Mouse (Mus musculus) neural tube, embryonic 10.5 days (tissue): Measurements from ENCODE around the gene Pik3r2.

Source experiments
- DNase-seq: peaks from one replicate; pipeline ENCODE4 v3.0.0-alpha.2; 2017; ENCODE audit warnings: low spot score; ENCODE audit errors: extremely low spot score

The Pik3r2 gene

DNA sequence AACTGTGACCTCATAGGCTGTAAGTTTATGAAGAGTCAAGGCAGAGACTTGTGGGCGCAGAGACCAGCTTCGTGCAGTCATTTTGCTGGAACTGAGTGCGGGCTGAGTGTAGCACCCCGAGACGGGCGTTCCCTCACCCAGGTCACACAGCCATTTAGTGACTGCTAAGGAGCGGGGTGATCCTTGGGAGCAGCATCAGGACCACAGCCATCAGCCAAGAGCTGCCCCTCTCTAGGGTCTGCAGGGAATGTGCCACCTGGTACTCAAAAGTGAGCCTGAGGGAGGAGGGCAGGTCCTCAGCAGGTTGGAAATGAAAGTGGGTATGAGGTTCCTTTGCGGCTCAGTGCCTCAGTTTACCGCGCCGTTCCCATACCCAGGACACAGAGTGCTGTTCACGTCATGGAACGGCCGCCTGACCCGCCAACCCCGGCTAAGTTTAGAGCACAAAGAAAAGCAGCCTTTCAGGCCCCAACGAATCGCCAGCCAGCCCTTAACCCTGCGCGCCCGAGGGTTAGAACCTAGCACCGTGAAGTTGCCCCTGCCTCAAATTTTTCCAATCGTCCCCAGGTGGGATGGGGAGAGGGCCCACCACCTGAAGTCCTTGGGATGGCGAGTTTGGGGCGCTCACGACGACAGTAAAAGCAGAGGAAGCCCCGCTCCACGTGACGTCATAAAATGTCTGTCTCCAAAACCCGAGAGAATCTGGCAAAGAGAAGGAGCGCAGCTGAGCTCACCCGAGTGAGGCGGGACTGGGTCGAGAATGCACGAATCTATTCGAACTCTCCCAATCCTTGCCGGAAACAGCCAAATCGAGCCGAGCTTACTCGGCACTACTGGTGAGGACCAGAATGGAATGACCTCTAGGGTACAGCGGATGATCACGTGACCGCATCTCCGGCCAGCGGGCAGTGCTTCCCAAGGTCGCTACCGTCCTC is 32.6 kb downstream of the Pik3r2 start:
- DNase-seq = peak; percentile 67

- no peak for DNase-seq
Observed at GRCm38 (mm10) chr8:70742981-70743655, 33.4 kb downstream of the Pik3r2 start.

GRCm38 (mm10) chr8:70742176-70742575 is 34.3 kb downstream of the Pik3r2 start:
- DNase-seq = no peak

GRCm38 (mm10) chr8:70741661-70742060 is 34.9 kb downstream of the Pik3r2 start:
- no peak for DNase-seq

- no peak for DNase-seq
Observed at GRCm38 (mm10) chr8:70738211-70738610, 38.3 kb downstream of the Pik3r2 start.

DNA sequence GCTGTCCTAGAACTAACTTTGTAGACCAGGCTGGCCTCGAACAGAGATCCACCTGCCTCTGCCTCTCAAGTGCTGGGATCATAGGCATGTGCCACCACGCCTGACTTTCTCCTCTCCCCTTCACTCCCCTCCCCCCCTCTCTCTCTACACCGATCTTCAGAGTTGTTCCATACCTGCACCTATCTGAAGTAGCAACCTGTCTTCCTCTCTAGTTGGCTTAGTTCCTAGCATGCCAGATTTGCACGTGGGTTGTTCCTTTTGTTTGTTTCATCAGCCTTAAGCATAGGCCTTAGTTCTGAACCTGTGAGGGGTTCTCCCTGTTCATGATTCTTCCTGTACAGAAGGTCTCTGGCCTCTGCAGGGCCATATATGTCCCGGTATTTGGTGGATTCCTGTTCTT is 38.8 kb downstream of the Pik3r2 start:
- DNase-seq = no peak

DNA sequence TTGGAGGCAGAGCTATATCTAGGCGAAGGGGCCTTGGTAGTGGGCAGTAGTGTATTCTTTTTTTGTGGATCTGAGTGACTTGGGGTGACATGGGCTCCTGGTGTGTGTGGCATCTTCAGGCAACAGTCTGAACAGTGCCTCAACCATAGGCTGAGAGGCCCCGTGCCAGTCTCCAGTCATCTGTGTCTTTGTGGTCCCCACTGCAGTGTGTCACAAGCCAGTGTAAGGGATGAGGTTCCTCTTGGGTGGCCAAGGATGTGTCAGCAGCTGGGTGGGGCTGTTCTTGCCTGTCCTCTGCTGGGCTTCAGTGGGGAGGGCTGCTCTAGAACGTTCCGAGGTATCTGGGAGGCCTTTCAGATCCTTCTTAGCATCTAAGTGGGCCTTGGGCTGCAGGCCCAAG is 45.6 kb downstream of the Pik3r2 start:
- no peak for DNase-seq

DNA sequence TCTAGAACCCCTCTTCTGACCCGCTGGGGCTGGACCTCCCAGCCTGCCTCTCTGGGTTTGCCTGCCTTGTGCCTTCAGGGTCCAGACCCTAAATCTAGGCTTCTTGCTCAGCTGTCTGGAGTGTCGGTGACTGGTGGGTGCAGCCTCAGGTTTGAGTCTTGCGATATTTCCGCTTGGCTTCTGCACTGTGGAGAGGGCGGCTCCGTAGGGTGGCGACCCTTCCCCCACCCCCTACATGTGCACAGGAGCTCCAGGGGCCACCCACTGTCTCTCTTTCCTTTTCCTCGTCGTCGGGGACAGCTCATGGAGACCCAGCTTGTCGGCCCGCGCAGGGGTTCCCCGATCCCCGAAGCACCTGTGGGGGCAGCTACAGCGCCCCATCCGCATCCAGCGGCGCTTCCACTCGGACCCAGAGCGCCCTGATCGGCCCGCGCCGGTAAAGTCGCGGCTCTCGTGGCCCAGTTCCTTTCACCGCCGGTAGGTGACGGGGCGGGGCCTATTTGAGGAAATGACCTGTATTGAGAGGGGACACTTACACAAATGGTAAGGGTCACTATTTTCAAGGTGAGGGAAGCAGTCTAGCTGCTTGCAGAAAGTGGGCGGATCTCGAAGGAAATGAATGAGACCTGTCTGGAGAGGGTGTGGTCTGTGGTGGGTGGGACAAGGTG is 46.6 kb downstream of the Pik3r2 start:
- no peak for DNase-seq

GRCm38 (mm10) chr8:70726721-70727120 is 49.8 kb downstream of the Pik3r2 start:
- no peak for DNase-seq

- DNase-seq = no peak
Observed at GRCm38 (mm10) chr8:70725792-70726447, 50.6 kb downstream of the Pik3r2 start.

DNA sequence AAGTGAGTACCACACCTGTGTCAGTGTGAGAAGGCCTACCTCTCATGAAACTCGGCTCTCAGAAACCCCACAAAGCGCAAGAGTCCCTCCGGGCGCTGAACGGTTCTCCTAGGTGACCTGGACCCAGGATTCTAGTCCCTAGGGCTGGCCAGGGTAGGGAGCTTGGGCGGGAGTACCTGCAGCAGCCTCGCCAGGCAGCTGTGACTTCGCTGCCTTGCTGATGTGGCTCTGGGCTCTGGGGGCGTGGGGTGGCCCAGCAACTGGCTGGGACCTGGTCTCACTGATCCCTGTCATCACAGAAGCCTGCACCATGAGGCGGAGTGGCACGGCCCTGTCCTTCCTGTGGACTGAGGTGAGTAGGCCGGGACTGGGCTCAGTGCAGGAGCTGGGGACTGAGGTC is 52.3 kb downstream of the Pik3r2 start:
- DNase-seq = no peak

GRCm38 (mm10) chr8:70723486-70724210 is 52.9 kb downstream of the Pik3r2 start, which contains the start of gene Pde4c:
TSS of gene Pde4c (plus strand) at chr8:70723720.
- DNase-seq = no peak

GRCm38 (mm10) chr8:70721601-70722000 is 54.9 kb downstream of the Pik3r2 start:
- DNase-seq = no peak

GRCm38 (mm10) chr8:70720739-70721138 is 55.8 kb downstream of the Pik3r2 start:
- peak; percentile 85 for DNase-seq

- no peak for DNase-seq
Observed at GRCm38 (mm10) chr8:70719796-70720270, 56.7 kb downstream of the Pik3r2 start.

DNA sequence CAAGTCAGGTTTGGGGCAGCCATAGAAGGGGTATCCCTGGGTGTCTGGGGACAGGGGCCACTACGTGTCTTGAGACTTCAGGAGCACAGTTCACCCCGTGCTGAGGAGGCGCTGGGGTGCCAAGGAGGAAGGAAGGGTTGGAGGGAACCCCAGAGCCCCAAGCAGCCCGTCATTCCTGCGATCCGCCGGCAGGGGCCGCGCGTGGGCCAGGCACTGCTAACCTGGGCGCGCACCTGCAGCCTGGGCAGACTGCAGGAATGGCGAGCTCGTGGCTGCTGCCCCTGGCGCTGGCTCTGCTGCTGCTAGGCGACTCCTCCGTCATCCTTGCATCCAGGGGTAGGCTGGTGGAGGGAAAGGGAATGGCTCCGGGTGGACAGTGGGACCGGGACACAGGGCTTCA is 58.2 kb downstream of the Pik3r2 start, which contains the start of gene Gm3336:
Gene Gm3336, plus strand, starts transcription at position 247 of the 400 bp plus-strand sequence.
- peak; percentile 51 for DNase-seq
